Mouse (Mus musculus): Measurements from ENCODE around the gene Glipr2.

DNA sequence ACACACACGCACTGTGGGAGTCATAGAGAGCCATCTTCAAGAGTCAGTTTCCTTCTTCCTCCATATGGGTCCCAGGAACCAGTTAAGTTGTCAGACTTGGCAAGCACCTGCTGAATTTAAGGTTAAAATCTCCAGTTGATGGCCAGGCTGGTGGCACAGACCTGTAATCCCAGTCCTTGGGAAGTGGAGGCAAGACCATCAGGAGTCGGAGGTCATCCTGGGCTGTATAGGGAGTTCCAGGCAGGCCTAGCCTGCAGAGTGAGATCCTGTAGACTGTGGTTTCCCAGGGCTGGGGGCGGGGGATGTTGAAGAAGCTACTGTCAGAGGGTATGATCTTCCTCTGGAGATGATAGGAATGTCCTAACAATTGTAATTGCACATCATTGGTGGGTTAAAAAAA, 31.8 kb downstream of the Glipr2 start:
- no peak for TF ChIP-seq EP300 (IDR thresholded peaks at IDR 0.05)
- no peak for TF ChIP-seq CTCF (IDR thresholded peaks at IDR 0.05)
